Mouse (Mus musculus) embryonic stem cell, embryonic (primary cell): ENCODE data around the gene Tmem11.

Experiments used
- CTCF ChIA-PET, 4 experiments: fragments of 300-600 bp in 2 of 4; fragments of 350-600 bp in 2 of 4; sonication (Branson Sonifier 250); formaldehyde crosslinking; loops; one replicate each; lab custom pipeline; 2022; ENCODE audit warnings: inconsistent platforms in 2 of 4; lab: Charles Lee
- POLR2A ChIA-PET, 4 experiments: fragments of 300-600 bp in 2 of 4; fragments of 350-600 bp in 2 of 4; sonication (Branson Sonifier 250); formaldehyde crosslinking; loops; one replicate each; lab custom pipeline; 2022; ENCODE audit warnings: antibody characterized with exemption in 4 of 4, inconsistent platforms in 1 of 4; lab: Charles Lee

Gene Tmem11

DNA sequence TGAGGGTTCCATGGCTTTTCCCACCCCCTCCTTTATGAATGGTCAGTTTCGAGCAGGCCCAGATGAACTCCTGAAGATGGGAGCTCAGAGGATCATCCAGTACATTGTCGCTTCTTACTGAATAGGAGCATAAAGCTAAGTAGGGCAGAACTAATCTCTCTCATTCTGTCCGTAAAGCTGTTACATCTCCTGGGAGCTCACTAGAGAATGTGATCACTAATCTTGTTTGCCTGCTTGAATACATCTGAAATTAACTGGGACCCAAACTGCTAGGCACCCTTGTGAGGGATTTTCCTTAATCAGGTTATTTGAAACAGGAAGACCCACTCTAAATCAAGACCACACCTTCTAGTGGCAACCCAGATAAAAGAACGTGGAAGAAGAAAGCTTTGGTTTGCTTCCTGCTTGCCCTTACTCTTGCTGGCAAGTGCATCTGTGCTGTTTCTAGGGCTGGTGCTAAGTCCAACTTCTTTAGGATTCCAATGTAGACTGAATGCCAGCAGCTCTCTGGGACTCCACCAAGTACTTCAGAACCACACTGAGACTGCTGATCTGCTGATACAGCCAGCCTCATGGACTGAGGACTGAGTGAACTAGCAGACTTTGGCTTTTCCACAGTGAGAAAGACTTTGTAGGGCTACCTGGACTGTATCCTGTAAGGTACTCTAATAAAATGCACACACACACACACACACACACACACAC is 51.7 kb downstream of the Tmem11 start:
- POLR2A ChIA-PET, result interaction anchor here in 3 of 4 experiments (0.7 to 9.7 kb wide), 15 partner anchors 14 to 105 kb away, joined by 3 to 175 read pairs (median 4); partner anchors contain the start of genes Tmem11 (in 3 of the 3) and Shmt1 (in 2 of the 3)
- CTCF ChIA-PET, result interaction anchor here in 3 of 4 experiments (0.7 to 2.1 kb wide), 4 partner anchors 15 to 52 kb away, joined by 3 to 20 read pairs (median 4); partner anchors contain the start of gene Shmt1 (in 1 of the 3)

DNA sequence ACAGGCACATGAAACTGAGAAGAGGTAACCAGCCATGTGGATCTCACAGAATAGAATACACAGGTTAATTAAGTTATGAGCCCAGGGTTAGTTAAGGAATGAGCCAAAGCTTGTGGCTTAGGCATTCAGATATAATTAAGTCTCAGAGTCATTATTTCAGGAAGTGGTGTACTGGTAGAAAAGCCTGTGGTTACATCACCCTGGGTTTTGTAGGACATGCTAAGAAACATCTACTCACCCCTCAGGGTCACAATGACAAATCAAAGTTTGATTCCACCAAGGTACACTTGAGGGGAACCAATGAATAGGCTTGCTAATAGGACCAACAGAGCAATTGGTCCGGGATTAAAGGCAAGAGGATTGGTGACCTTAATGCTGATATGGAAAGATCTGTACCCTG is 52.4 kb downstream of the Tmem11 start:
- CTCF ChIA-PET, result interaction anchor here in 3 of 4 experiments (0.7 to 2.1 kb wide), 8 partner anchors 15 to 220 kb away, joined by 3 to 20 read pairs (median 4); partner anchors contain the start of genes Shmt1 (in 1 of the 3) and Tmem11 (in 1 of the 3)
- POLR2A ChIA-PET, result interaction anchor here in 3 of 4 experiments (0.7 to 9.7 kb wide), 15 partner anchors 11 to 84 kb away, joined by 3 to 175 read pairs (median 4); partner anchors contain the start of genes Tmem11 (in 3 of the 3) and Shmt1 (in 2 of the 3)

DNA sequence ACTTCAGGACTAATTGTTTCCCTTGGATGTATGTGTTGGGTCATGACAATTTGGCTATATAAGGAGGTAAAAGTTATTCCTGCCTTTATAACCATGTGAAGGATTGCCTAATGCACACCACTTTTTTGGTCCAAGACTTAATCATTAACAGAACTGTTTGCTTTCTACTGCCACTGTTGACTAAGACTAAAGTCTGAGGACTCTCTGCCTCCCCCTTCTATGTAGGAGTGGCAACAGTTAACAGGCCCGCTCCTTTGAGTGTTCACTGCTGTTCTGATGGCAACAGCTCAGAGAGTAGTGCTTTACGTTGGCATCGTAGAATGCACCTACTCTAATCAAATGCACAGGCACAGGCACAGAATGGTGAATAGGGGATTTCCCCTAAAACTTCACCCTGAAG is 53.9 kb downstream of the Tmem11 start:
- CTCF ChIA-PET, result interaction anchor here in 1 of 4 experiments (1.5 kb wide), 1 partner anchor 17 kb away, joined by 3 read pairs; no protein-coding TSS in a partner anchor
- POLR2A ChIA-PET, result interaction anchor here in 2 of 4 experiments (0.7 to 9.7 kb wide), 5 partner anchors 14 to 62 kb away, joined by 3 to 95 read pairs (median 9); partner anchors contain the start of genes Shmt1 (in 2 of the 2) and Tmem11 (in 1 of the 2)

DNA sequence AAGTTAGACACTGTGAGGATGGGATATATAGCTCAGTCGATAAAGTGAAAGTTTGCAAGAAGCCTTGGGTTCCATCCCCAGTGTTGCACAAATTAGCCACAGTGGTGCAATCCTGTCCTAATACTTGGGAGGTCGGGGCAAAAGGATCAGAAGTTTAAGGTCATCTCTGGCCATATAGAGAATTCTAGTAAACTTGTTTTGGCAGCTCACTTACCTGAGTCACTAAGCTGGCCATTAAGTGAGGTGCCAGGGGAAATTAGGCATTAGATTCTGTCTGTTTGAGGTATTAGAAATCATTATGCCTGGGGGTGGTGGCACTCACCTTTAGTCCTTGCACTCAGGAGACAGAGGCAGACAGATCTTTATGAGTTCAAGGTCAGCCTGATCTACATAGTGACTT is 55.3 kb downstream of the Tmem11 start:
- ChIA-PET CTCF (interaction anchor here in 3 of 4 experiments (0.7 to 0.8 kb wide), 3 partner anchors 15 to 186 kb away, joined by 3 to 6 read pairs (median 5); no protein-coding TSS in a partner anchor), POLR2A (interaction anchor here in 3 of 4 experiments (0.6 to 5.2 kb wide), 14 partner anchors 12 to 763 kb away, joined by 3 to 43 read pairs (median 3); partner anchors contain the start of genes Shmt1 (in 2 of the 3), Smcr8 (in 1 of the 3) and Top3a (in 1 of the 3))

DNA sequence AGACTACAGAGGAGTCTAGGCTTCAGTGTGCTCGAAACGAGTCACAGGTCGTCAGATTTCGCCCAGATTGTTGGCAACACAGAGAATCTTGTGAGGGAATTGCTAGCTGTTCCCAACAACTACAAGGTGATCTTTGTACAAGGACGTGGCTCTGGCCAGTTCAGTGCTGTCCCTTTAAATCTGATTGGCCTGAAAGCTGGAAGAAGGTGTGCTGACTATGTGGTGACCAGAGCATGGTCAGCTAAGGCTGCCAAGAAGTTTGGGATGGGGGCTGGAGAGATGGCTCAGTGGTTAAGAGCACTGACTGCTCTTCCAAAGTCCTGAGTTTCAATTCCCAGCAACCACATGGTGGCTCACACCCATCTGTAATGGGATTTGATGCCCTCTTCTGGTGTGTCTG is 62.7 kb downstream of the Tmem11 start:
- POLR2A ChIA-PET, result interaction anchor here in 2 of 4 experiments (0.6 to 1.4 kb wide), 4 partner anchors 8 to 71 kb away, joined by 3 to 5 read pairs (median 4); partner anchors contain the start of gene Dhrs7b (in 1 of the 2)
- CTCF ChIA-PET, result no interaction called here
